Mouse (Mus musculus) kidney, postnatal 4 days (tissue): ENCODE results near the gene Tmem135.

Experiments
- DNase-seq, 2 experiments: peaks; one replicate each; pipeline ENCODE4 v3.0.0; 2021; ENCODE audit warnings: mixed read lengths in 2 of 2

The Tmem135 gene

DNA sequence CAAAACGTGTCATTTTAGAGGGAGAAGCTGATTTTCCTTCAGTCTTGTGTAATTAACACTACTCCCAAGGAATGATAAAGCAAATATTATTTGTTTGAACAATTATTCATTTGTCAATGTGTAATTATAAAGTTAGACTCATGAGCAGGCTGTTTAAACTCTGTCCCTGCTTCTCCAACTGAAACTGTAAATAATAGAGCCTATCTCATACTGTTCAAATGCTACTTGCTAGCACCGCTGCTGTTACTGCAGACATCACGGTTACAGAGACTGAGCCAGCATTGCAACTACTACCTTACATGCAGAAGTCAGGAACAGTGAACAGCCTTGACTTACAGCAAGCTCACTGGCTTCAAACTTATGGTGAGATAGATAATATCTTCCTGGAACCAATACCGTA is 229.6 kb downstream of the Tmem135 start:
- DNase-seq = no peak

DNA sequence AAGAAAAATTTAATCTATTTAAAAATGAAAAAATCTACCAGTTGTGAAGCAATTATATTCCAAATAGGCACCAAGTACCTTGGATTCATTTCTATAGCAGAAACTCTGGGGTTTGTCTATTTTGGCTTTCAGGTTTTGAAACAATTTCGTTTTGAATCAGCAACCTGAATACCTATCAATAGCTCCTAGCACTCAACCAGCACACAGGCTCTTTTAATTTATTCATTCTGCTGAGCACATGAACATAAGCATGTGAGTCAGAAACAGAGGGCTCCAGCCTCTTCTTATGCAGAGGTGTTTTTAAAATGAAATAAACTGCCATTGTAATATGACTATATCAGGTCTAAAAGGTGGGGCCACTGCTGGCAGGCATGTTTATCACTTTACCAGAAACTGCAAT is 231.0 kb downstream of the Tmem135 start:
- DNase-seq = no peak

DNA sequence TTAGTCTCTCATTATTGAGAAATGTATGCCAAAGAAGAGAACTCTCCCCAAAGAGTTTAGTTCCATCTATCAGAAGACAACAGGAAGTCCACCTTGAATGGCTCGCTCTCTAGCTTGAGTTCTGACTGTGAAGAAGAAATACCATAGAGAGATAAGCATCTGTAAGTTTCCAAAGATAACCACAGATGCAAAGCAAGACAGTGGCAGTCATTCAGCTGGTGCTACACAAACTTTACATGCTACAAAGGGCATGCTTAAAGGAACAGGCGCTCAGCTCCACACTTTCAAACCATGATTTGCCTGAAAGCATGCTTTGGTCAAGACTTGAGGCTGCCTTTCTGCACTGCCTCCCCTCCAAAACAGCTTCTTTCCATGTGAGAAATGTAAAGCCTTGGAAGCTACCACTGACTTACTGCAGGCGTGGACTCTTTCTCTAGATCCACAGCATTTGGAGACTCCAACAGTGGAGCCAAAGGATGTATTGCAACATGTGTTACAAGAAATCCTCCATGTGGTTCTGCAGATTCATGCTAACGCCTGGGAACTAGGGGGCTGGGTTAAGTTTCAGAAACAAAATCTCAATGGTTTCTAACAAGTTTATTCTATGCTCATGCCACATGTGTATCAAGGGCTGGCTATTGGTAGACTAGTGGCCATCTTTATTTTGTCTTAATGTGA is 232.1 kb downstream of the Tmem135 start:
- DNase-seq = no peak

DNA sequence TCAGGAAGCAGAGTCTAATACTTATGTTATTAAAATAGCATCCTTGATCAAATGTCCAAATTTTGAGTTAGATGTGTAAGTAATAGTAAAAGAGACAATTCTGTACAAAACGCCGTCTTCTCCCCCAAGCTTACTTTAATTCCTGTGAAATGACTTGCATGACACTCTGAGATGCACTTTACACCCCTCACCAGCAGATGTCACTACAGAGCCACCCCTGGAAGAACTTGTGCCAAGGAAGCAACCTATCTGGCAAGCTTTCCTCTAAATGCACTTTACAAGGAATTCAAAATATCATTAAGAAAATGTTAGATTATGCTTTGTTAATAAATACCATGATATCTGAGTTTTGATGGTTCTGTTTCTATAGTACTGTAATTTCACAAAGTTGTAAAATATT is 235.4 kb downstream of the Tmem135 start:
- peak; percentile 80 to 84 for DNase-seq

DNA sequence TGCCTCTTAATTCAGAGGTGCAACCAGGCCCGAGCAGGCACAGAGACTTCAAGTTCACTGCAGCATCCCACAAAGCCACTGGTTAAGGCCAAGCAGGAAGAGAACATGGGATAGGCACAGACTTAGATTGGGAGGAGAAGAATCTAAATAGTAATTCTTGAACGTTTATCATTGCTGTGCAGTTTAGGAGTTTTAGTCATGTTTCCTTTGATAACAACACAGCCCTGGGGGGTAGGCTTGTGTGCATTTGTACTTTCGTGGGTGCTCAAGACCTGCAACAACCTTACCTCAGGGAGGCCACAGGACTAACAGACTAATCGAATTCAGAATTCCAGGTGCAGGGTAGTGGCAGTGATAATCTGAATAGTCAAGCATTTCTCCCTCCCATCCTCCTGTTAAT is 238.5 kb downstream of the Tmem135 start:
- no peak for DNase-seq

DNA sequence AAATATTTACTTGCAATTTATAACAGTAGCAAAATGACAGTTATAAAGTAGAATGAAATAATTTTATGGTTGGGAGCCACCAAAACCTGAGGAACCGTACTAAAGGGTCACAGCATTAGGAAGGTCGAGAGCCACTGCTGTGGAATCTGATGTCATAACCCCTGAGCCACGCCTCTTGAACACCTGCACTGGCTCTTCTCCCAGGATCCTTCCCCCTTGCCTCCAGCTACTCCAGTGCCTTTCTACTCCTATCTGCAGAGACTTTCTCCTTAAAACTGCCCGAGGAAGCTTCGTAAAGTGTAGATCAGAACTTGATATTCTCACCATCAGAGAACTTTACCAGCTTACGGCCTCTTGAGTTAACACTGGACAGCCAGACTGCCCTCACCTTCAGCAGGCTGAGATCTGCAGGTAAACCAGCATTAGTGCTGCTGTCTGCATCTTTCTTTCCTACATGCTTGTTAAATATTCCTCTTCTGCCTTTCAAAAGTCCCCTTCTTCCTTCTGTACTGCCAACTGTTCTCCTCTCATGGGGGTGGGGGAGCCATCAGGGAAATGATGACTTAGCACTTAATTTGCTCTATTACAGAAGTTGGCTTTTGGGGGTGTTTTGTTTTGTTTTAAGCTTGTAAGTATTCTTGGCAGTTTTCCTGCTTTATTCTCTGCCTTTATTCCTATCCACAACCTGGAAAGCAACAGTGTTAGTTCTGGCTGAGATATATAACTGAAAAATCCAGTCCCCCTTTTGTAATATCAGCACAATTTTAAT is 242.2 kb downstream of the Tmem135 start:
- DNase-seq = no peak

DNA sequence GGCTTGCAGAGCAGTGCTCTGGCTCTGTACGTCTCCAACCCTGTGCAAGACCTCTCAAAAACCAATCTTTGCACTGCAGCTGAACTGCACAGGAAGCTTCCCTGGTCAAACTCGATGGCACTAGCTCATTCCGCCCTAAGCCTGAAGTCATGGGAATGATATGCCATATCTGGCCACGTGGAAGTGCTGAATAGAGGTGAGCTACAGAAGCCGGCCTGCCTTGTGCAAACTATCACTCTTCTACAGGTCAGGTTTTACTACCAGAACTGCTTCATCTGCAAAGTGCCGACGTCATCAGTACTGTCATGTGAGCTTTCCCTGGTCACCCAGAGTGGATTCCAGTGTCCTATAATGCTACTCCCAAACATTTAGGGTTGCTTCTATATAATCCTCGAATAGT is 246.7 kb downstream of the Tmem135 start:
- DNase-seq = no peak

DNA sequence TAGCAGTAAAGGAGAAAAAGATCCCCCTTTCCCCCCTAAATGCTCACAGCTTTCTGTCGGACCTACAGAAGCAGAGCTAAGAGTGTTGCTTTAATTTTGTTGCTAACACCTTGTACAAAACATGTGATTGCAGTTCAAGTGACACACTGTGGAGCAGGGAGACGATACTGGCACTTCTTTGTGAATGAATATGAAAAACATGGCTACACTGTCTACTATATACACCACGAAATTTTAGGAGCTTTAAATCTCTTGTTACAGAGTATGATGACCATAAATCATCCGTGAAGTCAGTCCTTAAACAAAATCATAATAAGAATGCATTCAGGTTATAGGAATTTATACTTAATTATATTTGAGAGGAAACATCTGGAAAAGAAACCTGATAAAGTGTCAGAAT is 247.4 kb downstream of the Tmem135 start:
- no peak for DNase-seq

DNA sequence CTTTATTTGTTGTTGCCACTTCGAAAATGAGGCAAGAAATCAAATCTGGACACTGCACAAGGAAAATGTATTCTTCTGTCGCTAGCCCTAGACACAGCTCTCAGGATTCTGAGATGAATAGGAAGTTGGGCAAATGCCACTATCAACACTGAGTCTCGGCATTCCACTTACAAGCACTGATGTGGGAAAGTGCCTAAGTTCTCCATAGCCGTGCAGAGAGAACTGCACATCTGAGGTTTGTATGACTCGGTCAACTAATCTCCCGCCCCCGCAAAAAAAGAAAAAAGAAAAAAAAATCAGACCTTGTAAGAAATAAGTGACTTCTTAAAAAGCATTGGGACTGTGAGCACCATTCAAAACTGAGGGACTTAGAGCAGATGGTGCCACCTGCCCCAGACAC is 248.3 kb downstream of the Tmem135 start:
- no peak for DNase-seq

DNA sequence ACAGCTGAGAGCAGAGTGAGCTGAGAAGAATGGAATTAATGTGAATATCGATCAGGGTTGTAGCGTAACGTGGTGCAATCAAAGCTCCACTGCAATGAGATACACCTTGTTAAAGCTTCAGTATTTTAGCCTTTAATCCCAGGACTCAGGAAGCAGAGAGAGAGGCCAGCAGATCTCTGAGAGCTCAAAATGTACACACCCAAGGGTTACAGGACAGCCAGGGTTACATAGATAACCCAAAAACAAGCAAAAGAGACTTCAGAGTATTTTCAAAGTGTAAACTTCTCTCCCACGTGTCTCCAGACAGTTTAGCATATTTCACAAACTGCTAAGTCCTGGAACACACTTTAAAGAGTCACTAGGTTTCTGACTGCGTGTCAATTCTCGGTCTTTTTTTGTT is 248.8 kb downstream of the Tmem135 start:
- no peak for DNase-seq

DNA sequence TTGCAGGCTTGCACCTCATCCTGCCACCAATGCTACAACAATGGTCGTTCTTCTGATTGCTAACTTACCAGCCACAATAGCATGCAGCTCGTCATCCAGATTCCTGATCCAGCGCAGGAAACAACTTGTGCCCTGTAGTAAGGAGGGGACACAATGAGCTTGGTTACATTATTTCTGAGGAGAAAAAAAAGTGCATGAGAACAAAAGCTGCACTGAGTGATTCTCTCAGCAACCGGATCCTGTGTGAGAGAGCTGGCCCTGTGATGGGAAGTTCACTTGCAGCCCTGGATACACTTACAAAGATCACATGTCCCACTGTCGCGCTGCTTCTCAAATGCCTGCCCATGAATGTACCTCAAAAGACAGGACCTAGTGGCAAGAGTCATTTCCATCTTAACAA is 252.7 kb downstream of the Tmem135 start:
- peak in 1 of 2 experiments; percentile 8 for DNase-seq

DNA sequence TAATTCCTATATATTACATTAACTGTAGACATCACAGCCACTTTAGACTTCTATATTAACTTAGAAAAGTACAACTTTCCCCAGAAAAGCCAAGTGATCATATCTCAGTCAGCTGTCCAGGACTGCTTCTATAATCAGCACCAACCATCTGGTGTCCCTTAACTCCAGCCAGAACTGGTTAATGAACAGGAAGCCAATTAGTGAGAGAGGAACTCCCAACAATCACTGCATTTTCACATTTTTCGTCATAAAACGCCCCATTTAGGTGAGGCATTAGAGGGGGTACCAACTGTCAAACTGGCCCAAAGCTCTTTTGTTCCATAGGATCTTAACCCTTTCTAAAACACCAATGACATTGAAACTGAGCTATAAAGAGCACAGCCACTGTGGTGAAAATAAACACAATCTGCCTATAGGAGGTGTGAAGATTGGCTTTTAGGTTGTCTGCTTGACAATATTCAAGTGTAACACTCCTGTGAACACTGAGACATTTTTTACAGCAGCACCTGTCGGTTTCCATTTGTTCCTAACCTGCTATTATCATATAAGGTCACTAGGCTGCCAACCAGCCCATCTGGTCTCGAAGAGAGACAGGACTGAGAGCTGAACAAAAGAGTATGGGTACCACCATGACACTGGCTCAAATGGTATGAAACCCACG is 263.3 kb downstream of the Tmem135 start:
- DNase-seq = no peak

DNA sequence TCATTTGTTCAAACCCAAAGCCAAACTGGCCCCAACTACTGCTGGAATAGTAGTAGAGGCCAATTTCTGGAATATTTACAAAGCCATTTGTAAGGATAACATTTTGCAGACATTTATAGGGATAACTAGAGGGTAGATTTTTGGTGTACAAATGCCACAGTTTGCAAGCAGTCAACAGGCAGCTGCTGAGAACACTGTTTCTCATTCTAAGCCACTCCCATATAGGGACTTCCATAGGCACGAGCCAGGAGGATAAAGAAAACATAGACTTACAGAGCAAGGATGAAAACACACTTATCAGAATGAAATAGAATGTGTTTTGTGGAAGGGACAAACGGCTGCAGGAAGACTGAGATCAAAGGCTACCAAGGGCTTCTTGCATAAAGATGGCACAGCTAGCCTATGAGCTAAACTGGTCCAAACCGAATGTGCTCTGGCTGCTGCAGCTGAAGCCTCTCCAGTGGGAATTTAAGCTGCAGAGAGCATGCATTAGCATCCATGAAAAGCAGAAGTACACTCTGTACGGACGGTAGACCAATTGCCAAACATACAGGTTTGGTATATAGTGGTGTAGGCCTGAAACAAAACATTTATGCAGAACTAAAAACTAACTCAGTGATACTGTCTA is 269.0 kb downstream of the Tmem135 start:
- no peak for DNase-seq

DNA sequence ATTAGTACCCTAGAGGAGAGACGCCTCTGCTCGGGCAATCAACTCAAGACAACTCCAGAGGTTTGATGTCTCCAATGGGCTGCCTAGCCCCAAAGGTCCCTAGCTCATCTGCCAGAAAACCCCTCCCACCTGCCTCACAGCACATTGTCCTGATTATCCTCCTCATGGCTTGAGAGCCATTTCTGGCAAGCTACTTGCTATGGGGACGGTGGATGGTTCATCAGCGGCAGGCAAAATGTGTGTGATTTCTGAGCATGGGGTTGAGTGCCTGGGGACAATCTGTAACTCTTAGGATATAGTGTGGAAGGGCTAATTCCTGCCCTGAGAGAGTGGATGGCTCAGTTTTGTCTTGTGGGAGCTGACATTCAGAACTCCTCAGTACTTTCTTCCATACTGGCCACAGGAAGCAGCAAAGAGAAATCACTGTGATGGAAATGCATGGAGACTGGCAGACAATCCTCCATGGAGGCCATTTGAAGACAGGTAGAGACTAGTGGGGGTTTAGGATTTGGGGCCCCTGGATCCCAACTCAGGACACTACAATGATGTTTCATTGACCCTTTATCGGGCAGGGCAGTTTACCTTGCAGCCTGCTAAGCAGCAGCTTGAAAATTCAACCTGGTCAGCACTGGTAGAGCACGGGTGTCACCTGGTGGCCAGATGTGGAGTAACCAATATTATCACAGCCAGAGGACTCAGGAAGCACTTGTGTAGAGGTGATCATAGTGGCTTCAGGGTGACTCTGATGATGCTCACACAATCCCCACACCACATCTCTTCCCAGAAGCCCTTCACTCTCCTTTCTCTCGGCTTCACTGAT is 277.7 kb downstream of the Tmem135 start:
- peak; percentile 72 to 75 for DNase-seq

DNA sequence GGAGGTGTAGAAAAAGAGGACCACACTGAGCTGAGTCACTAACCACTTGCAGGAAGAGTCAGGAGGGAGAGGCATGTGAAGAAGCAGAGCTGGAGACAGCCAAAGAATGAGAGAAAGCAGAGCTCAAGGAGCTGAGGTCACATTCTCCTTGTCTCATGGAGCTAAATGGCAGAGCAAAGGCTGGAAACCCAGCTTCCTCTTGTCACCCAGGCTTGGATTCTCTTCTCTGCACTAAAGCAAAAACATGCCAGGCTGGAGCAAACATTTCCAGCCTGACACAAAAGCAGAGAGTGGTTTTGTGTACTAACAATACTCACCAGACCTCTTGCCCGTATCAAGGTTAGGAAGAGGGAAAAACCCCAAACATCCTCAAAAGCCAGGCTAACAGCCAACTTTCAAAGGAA is 287.8 kb downstream of the Tmem135 start:
- DNase-seq = no peak

DNA sequence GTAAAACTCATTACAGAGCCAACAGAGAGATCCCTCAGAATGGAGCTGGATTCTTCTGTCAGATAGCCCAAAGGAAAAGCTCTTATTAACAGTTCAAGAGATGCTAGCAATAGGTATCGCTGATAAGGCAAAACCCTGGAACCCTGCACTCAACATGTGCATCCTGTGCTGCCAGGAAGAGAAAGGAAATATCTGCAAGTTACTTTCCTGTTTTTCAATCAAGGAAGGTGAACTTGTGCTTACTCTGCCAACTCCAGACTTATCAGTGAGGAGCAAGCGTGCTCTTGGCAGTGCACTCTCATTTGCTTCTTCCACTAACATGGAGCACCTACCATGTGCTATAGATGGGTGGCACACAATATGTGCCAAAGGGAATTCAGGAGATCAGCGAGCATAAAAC is 288.4 kb downstream of the Tmem135 start:
- DNase-seq = peak; percentile 5 to 12

DNA sequence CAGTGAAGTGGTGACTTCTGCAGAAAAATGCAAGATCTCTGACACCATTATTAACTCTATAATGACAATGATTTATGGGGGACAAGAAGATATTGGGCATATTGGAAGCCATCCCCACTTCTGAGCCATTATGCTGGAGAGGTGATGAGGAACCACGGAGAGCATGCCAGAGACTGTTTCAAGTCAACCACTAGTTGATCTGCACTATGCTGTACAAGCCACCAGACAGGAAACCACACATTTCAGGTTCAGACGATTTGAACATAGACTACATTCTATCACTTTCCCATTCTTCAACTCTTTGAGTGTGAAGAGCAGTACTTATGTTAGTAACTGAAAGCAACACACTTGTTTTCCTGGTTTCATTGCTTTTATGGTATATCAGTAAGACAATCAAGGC is 297.6 kb downstream of the Tmem135 start:
- no peak for DNase-seq

DNA sequence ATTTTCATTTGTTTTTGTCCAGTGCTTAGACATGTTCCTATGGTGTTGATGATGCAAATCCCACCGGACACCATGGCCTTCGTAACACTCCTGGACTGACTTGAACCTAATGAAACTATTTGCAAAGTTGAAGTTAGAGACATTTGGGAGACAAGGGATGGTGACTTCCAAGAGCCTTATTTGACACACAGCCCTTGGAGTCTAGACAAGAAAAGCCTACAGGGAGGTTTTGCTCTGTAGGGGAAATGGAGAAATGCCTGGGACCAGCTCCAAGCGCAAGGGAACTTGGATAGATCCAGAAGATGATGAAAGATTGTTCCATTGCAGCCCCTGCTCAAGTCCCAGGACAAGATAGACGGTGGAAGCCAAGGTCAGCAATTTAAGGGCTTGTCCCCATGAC is 304.3 kb downstream of the Tmem135 start:
- DNase-seq = peak; percentile 8 to 12
